Mouse (Mus musculus): Measurements from ENCODE around the gene Zcwpw1. TPM values are rescaled to one million over a fixed set of nuclear protein-coding genes. Genes with fewer than 3 reads are reported as not detected.

Gene Zcwpw1
- 3.0 and 3.4 TPM in 2 replicates for polyA plus RNA-seq (2012; rRNA removed)

GRCm38 (mm10) chr5:137787151-137787928, at the start of gene Zcwpw1, which contains the start of gene Mepce:
Zcwpw1 (plus strand) TSS chr5:137787798.
Mepce (minus strand) TSS chr5:137787655.

GRCm38 (mm10) chr5:137741023-137741931, 46.3 kb upstream of the Zcwpw1 start, which contains the start of gene Nyap1:
Nyap1 (minus strand) TSS chr5:137741607.

GRCm38 (mm10) chr5:137745214-137746171, 42.1 kb upstream of the Zcwpw1 start, which contains the start of gene Tsc22d4:
Tsc22d4 (plus strand) TSS chr5:137745730.

DNA sequence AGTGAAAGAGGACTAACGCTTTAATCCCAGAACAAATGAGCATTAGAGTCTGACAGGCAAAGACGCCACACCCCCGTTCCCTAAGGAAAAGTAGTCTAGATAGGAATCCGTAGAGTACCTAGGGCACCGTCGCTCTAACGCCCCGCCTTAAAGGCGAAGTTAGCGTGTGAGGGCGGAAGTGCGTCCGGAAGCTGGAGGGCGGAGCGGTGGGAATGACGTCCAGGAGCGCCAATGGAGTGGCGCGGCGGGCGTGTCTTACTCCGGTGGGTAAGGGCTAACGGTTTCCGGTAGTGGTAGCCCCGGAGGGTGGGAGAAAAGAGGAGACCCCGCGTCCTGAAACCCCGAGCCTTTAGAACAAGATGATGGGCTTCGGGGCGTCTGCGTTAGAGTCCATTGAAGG, 9.0 kb upstream of the Zcwpw1 start, which contains the start of gene Ppp1r35:
TSS of gene Ppp1r35 (plus strand) at position 215 of the 400 bp plus-strand sequence.

DNA sequence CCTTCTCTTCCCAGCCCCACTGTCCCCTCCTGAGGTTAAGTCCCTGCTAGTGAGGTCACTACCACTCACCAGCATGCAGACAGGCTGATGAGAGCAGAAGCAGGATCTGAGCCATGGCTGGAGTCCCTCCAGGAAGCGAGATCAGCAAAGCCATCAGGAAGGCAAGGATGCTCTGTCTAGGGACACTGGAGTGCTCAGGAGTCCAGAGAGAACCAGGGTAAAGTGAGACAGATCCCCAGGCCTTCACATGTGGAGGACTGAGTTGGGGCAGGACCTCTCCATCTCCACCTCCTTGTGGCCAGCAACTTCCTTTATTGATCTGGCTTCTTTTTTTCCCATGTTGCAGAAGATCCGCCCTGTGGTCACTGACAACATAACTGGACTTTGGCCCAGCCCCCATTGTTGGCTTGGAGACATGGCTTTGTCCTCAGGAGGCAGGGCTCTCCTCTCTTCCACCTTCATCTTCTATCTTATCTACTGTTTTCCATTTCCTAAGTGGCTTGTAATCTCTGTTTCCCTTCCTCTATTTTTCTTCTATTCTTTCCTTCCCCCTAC, 48.4 kb downstream of the Zcwpw1 start, which contains the start of gene Pilra:
TSS of gene Pilra (minus strand) at position 316 of the 555 bp plus-strand sequence.

GRCm38 (mm10) chr5:137857960-137858710, 70.5 kb downstream of the Zcwpw1 start, which contains the start of gene Pilrb1:
Pilrb1 (minus strand) TSS chr5:137858106.

GRCm38 (mm10) chr5:137871644-137872380, 84.2 kb downstream of the Zcwpw1 start, which contains the start of gene Pilrb2:
Pilrb2 (minus strand) TSS chr5:137871815.

Other genes starting within 250 kb of the Zcwpw1 start
- gene Actl6b, start 234.3 kb upstream of the Zcwpw1 start, polyA plus RNA-seq (2012; rRNA removed): 0.03 TPM in 1 of 2 replicates, not detected in the other
- gene Tfr2, start 218.0 kb upstream of the Zcwpw1 start, polyA plus RNA-seq (2012; rRNA removed): 35.1 and 42.1 TPM in 2 replicates
- gene Mospd3, start 186.7 kb upstream of the Zcwpw1 start, polyA plus RNA-seq (2012; rRNA removed): 26.8 and 31.0 TPM in 2 replicates
- 10.6 and 11.9 TPM in 2 replicates for gene Pcolce, start 174.0 kb upstream of the Zcwpw1 start, polyA plus RNA-seq (2012; rRNA removed)
- 0.01 and 0.02 TPM in 2 replicates for gene Fbxo24, start 158.8 kb upstream of the Zcwpw1 start, polyA plus RNA-seq (2012; rRNA removed)
- gene Lrch4, start 158.7 kb upstream of the Zcwpw1 start, polyA plus RNA-seq (2012; rRNA removed): 10.5 and 14.1 TPM in 2 replicates
- gene Gm20605, start 158.6 kb upstream of the Zcwpw1 start, polyA plus RNA-seq (2012; rRNA removed): 5.4 and 5.8 TPM in 2 replicates
- gene Sap25, start 146.5 kb upstream of the Zcwpw1 start, polyA plus RNA-seq (2012; rRNA removed): 12.0 and 14.2 TPM in 2 replicates
- 0.01 TPM in 1 of 2 replicates, not detected in the other for gene Irs3, start 142.1 kb upstream of the Zcwpw1 start, polyA plus RNA-seq (2012; rRNA removed)
- gene Agfg2, start 103.1 kb upstream of the Zcwpw1 start, polyA plus RNA-seq (2012; rRNA removed): 18.0 and 21.6 TPM in 2 replicates
- 0.68 and 0.90 TPM in 2 replicates for gene Nyap1, start 46.2 kb upstream of the Zcwpw1 start, polyA plus RNA-seq (2012; rRNA removed)
- gene Tsc22d4, start 42.1 kb upstream of the Zcwpw1 start, polyA plus RNA-seq (2012; rRNA removed): 17.5 and 22.9 TPM in 2 replicates
- gene Ppp1r35, start 8.9 kb upstream of the Zcwpw1 start, polyA plus RNA-seq (2012; rRNA removed): 19.0 and 23.1 TPM in 2 replicates
- 12.9 and 13.7 TPM in 2 replicates for gene Mepce, start 143 bp upstream of the Zcwpw1 start, polyA plus RNA-seq (2012; rRNA removed)
- gene Pilra, start 48.5 kb downstream of the Zcwpw1 start, polyA plus RNA-seq (2012; rRNA removed): 1.1 and 1.7 TPM in 2 replicates
- gene Pilrb1, start 70.3 kb downstream of the Zcwpw1 start, polyA plus RNA-seq (2012; rRNA removed): 2.3 and 3.3 TPM in 2 replicates
- gene Pilrb2, start 84.0 kb downstream of the Zcwpw1 start, polyA plus RNA-seq (2012; rRNA removed): 1.2 and 2.3 TPM in 2 replicates
- 0.98 and 1.0 TPM in 2 replicates for gene Cyp3a13, start 133.8 kb downstream of the Zcwpw1 start, polyA plus RNA-seq (2012; rRNA removed)
- gene Gjc3, start 175.3 kb downstream of the Zcwpw1 start, polyA plus RNA-seq (2012; rRNA removed): 0.01 TPM in 2 replicates
- gene Azgp1, start 193.7 kb downstream of the Zcwpw1 start, polyA plus RNA-seq (2012; rRNA removed): 2.0 and 2.4 TPM in 2 replicates
- gene Smok3a, start 233.5 kb downstream of the Zcwpw1 start, polyA plus RNA-seq (2012; rRNA removed): not detected in 2 replicates
- gene Smok3b, start 233.6 kb downstream of the Zcwpw1 start, polyA plus RNA-seq (2012; rRNA removed): not detected in 2 replicates

Measured in liver, embryonic 14 days (tissue).